Mouse (Mus musculus): Measurements from ENCODE around the gene 1600014C23Rik. TPM values are rescaled to one million over a fixed set of nuclear protein-coding genes. Genes with fewer than 3 reads are reported as not detected.

The 1600014C23Rik gene
- 1 to 10 TPM in 1 of 4 experiments, under 1 TPM in 3; 0.56 to 1.2 (median 0.94) TPM for total RNA-seq (2022)

DNA sequence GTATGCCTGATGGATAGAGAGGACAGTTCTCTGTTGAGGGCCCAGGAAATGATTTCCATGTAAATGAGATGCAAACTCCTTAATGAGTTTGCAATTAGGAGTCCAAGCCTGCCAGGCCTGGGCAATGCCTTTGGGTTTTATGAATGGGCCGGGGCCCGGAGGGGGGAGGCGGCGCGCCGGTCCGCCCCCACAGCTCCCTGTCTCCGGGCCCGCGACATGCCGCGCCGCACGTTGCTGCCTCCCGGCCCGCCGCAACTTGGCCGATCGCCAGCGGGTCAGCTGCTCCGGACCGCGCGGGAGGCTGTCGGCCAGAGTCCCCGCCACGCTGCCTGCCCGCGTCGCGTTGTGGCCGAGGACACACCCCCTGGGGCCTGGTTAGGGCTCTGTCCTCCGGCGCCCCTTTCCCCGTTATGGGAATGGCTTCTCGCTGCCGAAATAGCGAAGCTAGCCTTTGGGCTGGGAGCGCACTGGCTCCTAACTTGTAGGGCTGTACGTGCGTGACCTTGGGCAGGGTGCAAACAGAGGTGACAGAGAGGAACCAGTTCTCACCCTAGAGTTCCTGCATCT, at the start of gene 1600014C23Rik:
Gene 1600014C23Rik, minus strand, starts transcription at position 110 of the 567 bp plus-strand sequence.
- no peak for DNase-seq (ENCODE audit: low spot score)

- DNase-seq (ENCODE audit: low spot score) = no peak
These were observed 44.8 kb upstream of the 1600014C23Rik start for GRCm38 (mm10) chr17:45778446-45778845.

- DNase-seq (ENCODE audit: low spot score) = no peak
These were observed 43.8 kb upstream of the 1600014C23Rik start for GRCm38 (mm10) chr17:45777431-45777830.

- DNase-seq (ENCODE audit: low spot score) = no peak
These were observed 42.5 kb upstream of the 1600014C23Rik start for GRCm38 (mm10) chr17:45776185-45776584.

DNA sequence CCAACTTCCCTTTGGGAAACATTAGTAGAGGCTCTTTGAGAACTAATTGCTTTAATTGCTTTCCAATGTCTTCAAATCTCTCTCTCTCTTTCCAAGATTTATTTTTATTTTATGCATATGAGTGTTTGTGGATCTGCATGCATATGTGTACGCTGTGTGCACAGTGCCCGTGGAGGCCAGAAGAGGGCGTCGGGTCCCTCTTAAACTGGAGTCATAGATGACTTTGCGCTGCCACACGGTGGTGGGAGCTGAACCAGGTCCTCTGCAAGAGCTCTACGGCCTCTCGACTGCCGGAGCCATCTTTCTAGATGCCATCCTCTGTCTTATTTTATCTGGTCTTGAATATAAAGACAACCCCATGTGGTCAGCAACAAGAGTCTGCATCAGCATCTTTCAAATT, 41.8 kb upstream of the 1600014C23Rik start:
- no peak for DNase-seq (ENCODE audit: low spot score)

- no peak for DNase-seq (ENCODE audit: low spot score)
These were observed 38.9 kb upstream of the 1600014C23Rik start for GRCm38 (mm10) chr17:45772566-45772965.

GRCm38 (mm10) chr17:45772096-45772495, 38.5 kb upstream of the 1600014C23Rik start:
- no peak for DNase-seq (ENCODE audit: low spot score)

DNA sequence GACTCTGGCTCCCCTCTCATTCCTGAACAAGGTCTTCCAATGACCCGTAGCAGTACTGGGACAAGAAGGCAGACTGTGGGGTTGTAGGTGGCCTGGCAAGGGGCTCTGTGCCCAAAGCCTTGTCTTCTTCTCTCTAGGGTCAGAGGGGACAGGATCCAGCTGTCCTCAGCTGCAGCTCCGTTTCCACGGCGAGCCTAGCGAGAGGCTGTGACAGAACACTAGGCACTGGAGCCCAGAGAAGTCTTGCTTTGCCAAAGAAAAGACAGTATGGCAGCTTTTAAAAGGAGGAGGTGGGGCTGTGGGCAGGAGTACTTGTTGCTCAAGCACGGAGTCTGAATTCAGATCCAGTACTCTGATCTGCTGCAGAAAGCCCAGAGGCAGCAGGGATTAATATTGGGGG, 36.8 kb upstream of the 1600014C23Rik start:
- no peak for DNase-seq (ENCODE audit: low spot score)

- DNase-seq (ENCODE audit: low spot score) = peak; percentile 52
These were observed 36.2 kb upstream of the 1600014C23Rik start for GRCm38 (mm10) chr17:45769821-45770220.

GRCm38 (mm10) chr17:45767536-45768146, 34.0 kb upstream of the 1600014C23Rik start:
- no peak for DNase-seq (ENCODE audit: low spot score)

DNA sequence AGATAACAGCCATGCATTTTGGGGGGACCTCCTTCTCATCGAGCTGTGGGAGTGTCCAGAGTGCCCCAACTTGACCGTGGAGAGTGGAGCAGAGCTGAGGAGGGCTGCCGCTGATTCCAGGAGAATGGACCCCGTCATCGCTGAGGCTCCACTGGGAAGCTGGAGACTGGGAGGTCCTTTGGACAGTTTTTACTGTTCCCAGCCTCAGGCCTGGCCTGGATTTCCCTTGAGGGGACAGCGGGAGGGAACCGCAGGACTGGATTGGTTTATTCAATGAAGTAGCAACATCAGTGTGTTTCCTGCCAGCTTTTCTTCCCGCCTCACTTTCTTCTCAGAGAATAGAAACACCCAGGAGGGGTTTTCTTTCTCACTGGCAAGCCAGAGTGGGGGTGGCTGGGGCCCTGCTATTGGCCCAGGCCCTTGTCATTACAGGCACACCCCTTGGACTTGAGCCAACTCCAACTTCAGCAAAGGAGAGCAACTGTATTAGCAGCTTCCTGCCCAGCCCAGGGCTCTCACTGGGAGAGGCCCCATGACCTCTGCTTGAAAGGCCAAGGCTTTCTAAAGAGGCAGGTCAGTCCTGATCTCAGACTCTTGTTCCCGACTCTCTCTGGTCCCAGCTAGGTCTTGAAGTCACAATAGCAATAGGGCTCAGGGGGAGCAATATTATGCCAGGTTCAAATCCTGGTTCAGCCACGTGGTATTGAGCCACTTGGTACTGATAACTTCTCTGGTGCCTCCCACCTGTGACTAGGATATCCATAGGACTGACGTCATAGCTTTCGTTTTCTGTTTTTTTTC, 33.3 kb upstream of the 1600014C23Rik start:
- peak; percentile 94 for DNase-seq (ENCODE audit: low spot score)

DNA sequence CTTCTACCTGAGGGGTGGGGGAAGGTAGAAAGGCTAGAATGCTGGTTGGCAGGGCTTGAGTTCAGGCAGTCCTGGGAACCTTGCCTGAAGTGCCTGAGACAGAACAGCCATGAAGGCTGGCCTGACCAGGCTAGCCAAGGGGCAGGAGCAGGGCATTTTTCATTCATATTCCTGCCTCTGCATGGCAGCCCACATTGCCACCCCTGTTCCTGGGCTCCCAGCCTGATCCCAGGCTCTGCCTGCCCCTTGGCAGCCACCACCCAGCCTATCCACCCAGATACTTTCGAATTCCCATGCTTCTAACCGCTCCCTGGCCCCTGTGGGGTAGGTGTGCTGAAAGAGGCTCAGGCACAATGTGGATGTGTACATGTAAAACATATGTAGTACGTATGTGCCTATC, 32.3 kb upstream of the 1600014C23Rik start:
- DNase-seq (ENCODE audit: low spot score) = no peak

- DNase-seq (ENCODE audit: low spot score) = no peak
These were observed 29.5 kb upstream of the 1600014C23Rik start for GRCm38 (mm10) chr17:45763188-45763587.

DNA sequence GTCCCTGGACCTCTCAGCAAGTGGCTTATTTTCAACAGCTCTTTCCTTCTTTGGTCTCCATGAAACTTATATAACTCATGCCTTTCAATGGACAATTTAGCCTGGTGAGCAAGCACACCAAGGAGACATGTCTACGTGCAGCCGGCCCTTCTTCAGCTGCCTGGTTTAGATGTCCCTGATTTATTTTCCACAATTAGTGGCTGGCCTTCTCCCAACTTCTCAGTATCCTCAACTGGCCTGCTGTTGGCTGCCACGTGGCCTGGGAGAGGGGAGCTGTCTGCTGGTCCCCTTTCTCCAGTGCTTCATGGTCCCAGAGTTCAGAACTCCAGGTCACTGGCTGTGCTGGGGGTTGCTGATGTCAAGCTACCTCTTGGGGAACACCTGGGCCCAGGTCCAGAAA, 28.3 kb upstream of the 1600014C23Rik start:
- no peak for DNase-seq (ENCODE audit: low spot score)

DNA sequence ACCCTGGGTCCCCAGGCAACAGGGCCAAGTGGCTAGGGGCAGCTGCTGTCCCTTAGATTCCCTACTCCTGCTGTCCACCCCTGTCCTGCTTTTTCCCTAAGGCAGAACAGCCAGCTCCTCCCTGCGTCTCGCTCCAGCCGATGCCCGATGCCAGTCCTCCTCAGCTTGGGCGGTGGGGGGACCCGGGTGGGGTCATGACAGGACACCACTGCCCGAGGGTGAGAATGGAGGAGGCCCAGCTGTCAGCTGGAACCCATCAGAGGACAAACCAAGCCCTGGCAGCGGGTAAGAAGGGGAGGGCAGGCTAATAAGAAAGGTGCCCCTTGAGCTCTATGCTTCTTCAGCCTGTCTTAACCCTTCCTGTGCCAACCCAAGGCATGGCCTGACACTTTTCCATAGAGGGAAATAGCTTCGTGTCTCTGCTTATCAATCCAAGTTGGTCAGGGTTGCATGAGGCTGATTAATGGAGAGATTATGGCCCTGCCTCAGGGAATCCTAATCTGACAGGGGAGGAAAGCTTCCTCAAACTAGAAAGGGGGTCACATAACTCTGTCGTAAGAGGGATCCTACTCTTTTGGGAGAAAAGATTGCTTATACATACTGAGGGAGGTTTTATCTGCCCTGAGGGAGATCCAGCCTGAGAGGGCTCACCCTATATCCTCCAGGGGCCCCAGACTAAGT, 27.5 kb upstream of the 1600014C23Rik start:
- DNase-seq (ENCODE audit: low spot score) = peak; percentile 24

GRCm38 (mm10) chr17:45759751-45760150, 26.1 kb upstream of the 1600014C23Rik start:
- no peak for DNase-seq (ENCODE audit: low spot score)

- no peak for DNase-seq (ENCODE audit: low spot score)
These were observed 25.2 kb upstream of the 1600014C23Rik start for GRCm38 (mm10) chr17:45758808-45759207.

- DNase-seq (ENCODE audit: low spot score) = no peak
These were observed 24.3 kb upstream of the 1600014C23Rik start for GRCm38 (mm10) chr17:45757932-45758331.

DNA sequence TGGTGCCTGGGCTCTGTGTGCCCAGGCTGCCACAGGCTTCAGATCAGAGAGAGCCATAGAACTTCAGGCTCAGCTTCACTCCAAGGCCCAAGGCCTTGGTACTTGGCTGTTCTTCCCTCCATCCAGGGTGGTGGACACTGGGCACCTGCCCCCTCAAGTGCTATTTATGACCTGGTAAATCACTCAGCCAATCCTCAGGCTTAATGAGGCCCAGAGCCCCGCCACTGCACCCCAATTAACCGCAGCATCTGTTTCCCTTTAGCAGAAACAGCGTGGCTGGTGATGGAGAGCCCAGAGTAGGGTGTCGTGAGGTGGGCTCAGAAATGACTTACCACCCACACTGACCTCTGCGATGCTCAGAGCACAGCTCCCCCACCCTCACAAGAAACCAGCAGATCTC, 23.2 kb upstream of the 1600014C23Rik start:
- DNase-seq (ENCODE audit: low spot score) = no peak

DNA sequence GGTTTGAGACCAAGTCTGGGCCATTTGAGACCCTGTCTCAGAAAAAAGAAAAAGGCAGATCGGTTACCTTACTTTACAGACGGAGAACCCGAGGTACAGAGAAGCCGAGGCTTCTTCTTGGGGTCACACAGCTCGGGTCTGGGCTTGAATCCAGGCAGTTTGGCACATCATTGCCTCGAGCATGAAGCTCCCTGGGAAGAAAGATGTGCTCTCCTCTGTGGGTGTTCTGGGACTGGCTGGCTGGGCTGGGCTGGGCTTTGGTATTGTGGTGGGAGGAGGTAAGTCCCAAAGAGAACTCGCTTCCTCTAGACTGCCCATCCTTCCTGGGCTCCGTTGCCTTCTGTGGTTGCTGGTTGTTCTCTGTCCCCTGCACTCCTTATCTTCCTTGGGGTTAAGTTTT, 22.7 kb upstream of the 1600014C23Rik start:
- DNase-seq (ENCODE audit: low spot score) = no peak

GRCm38 (mm10) chr17:45754186-45754862, 20.7 kb upstream of the 1600014C23Rik start:
- DNase-seq (ENCODE audit: low spot score) = no peak

DNA sequence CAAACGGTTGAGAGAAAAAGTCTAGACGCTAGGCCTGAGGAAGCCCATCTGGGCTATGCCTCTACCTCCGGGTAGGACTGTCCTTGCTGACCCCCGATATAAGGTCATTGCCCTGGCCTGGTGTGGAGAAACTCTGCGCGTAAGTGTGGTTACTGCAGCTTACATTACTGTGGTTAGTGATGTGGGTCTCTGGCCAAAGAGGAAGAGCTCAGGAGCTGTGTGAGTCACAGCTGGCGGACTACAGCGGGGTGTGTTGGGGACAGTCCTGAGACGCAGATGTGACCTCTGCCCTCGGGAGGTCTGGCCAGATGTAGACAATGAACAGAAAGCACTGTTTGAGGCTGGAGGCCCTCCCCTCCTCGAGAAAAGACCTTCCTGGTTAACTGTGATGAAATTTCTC, 19.0 kb upstream of the 1600014C23Rik start:
- no peak for DNase-seq (ENCODE audit: low spot score)
